Mouse (Mus musculus) neural tube, embryonic 14.5 days (tissue): Measurements from ENCODE around the gene Dnal4. TPM values are rescaled to one million over a fixed set of nuclear protein-coding genes. Genes with fewer than 3 reads are reported as not detected.
A peak's percentile ranks its signal among the peaks of the same experiment; 100 is the strongest.

Experiments used
- ATAC-seq: fragments of 200-750 bp; cut with Nextera tagmentation; 2 replicates; pipeline ENCODE4 v1.8.0; 2017; ENCODE audit warnings: low read depth, mild to moderate bottlenecking, moderate TSS enrichment, moderate library complexity
- H3K27ac ChIP-seq: fragments of 300-500 bp; sonication (generic); 2 replicates; pipeline ENCODE4 v1.5.1; 2014; ENCODE audit warnings: low read depth, mild to moderate bottlenecking, control low read depth, low read length, moderate library complexity, mixed read lengths
- H3K27me3 ChIP-seq: fragments of 300-500 bp; sonication (generic); 2 replicates; pipeline ENCODE4 v1.6.1; 2014; ENCODE audit warnings: low read length; ENCODE audit not compliant: control insufficient read depth, insufficient read depth
- H3K36me3 ChIP-seq: fragments of 300-500 bp; sonication (generic); 2 replicates; pipeline ENCODE4 v1.6.1; 2014; ENCODE audit warnings: low read length, mixed read lengths; ENCODE audit not compliant: control insufficient read depth, insufficient read depth
- H3K4me1 ChIP-seq: fragments of 300-500 bp; sonication (generic); 2 replicates; pipeline ENCODE4 v1.6.1; 2014; ENCODE audit warnings: low read length; ENCODE audit not compliant: control insufficient read depth, insufficient read depth
- H3K4me2 ChIP-seq: fragments of 300-500 bp; sonication (generic); 2 replicates; pipeline ENCODE4 v1.6.1; 2014; ENCODE audit warnings: mild to moderate bottlenecking, low read depth, low read length, control low read depth
- H3K4me3 ChIP-seq: fragments of 300-500 bp; sonication (generic); 2 replicates; pipeline ENCODE4 v1.5.1; 2014; ENCODE audit warnings: low read depth, low read length, control low read depth, mixed read lengths
- H3K9ac ChIP-seq: fragments of 300-500 bp; sonication (generic); replicated peaks from 2 replicates; pipeline ENCODE4 v1.6.1; 2014; ENCODE audit warnings: low read depth, mild to moderate bottlenecking, control low read depth, low read length, mixed read lengths
- H3K9me3 ChIP-seq: fragments of 300-500 bp; sonication (generic); 2 replicates; pipeline ENCODE4 v1.6.1; 2016; ENCODE audit warnings: low read length; ENCODE audit not compliant: control insufficient read depth
- WGBS: fragments of 180-500 bp; shearing (Covaris S2); extraction: QIAGEN DNeasy Blood & Tissue Kit; methylation state at CpG from one replicate; pipeline ENCODE4 v1.1.7; 2014; 5-methylcytosine and 5-hydroxymethylcytosine counted together
- polyA plus RNA-seq: library from polyadenylated mRNA; unstranded; fragments of >200 nt; fragmentation: Nextera tagmentation; extraction: Ambion mirVana; gene quantifications from 2 replicates; pipeline ENCODE4 v1.2.1, GENCODE M21; 2014

Dnal4 gene
- polyA plus RNA-seq, 1 experiment from 2014 or later, result 62.2 TPM

DNA sequence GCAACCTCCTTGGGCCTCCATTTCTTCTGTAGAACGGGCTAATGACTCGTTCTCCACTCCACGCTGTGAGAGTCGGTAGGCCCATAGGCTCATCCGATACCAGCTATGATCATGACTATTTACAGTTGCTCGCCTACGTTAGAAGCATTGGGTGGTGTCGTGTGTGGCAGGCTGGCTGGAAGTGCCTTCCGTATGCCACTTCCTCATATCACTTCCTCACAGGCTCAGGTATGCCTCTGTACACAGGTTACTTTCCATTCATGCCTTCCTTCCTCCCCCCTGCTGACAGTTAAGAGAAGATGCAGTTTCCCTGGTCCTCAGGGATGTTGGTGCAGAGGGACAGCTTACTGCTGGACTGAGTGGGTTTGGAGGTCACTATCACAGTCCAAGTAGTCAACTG, 15.4 kb upstream of the Dnal4 start:
- no peaks in the 10 kb centered on the region for H3K9me3 ChIP-seq
- no peaks in the 10 kb centered on the region for H3K4me1 ChIP-seq
- H3K36me3 ChIP-seq, result no peaks in the 10 kb centered on the region
- no peak overlapping the region for H3K9ac ChIP-seq
- H3K27me3 ChIP-seq, result no peaks in the 10 kb centered on the region
- no peak overlapping the region for H3K27ac ChIP-seq
- ATAC-seq, result no peak
- H3K4me3 ChIP-seq, result no peak overlapping the region
- H3K4me2 ChIP-seq, result no peak overlapping the region
- WGBS, result 97% methylated on average over 9 of the region's 9 CpGs

DNA sequence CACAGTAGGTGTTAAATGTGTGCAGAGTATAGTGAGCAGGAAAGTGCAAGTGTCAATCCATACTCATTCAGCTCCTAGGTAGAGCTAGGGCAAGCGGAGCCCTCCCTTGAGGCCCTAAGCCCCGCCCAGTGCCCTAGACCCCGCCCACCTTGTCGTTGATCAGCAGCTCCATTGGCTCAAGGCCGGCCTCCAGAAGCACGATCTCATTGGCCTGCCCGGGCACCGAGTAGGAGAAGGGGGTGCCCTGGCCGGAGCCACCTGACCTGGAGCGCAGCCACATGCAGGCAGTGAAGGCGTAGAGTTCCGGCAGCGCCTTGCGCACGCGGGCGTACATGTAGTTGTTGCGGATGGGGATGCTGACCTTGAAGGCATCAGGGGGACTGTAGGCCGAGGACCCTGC, 14.8 kb upstream of the Dnal4 start:
- no peaks in the 10 kb centered on the region for H3K4me1 ChIP-seq
- no peaks in the 10 kb centered on the region for H3K36me3 ChIP-seq
- H3K27me3 ChIP-seq, result no peaks in the 10 kb centered on the region
- no peak overlapping the region for H3K4me3 ChIP-seq
- no peak for ATAC-seq
- H3K27ac ChIP-seq, result no peak overlapping the region
- WGBS, result 21% methylated on average over 19 of the region's 19 CpGs
- no peak overlapping the region for H3K4me2 ChIP-seq
- no peak overlapping the region for H3K9ac ChIP-seq
- no peaks in the 10 kb centered on the region for H3K9me3 ChIP-seq

GRCm38 (mm10) chr15:79791502-79791901, 13.9 kb upstream of the Dnal4 start:
- Histone ChIP-seq H3K4me2 (no peak overlapping the region), H3K27ac (no peak overlapping the region), H3K4me3 (no peak overlapping the region), H3K27me3 (no peaks in the 10 kb centered on the region), H3K9me3 (no peaks in the 10 kb centered on the region), H3K36me3 (no peaks in the 10 kb centered on the region), H3K9ac (no peak overlapping the region), H3K4me1 (no peaks in the 10 kb centered on the region)
- 4% methylated on average over 12 of the region's 12 CpGs for WGBS
- ATAC-seq, result no peak

DNA sequence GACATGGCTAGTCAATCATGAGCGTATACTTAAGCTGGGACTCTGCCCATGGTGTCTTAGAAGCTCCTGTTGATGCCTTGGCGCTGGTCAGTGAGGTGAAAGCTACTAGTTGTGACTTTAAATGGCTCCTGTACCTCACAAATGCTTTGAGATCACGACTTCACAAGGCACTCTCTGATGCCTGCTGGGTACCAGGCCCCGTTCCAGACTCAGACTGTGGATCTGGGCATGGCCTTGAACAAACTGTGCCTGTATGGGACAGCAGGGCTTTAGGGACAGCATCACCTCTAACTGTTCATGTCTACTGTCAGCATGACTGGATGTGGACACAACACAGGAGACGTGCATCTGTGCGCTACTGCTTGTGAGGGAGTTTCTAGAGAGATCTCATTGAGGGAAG, 13.3 kb upstream of the Dnal4 start:
- 88% methylated on average over 6 of the region's 6 CpGs for WGBS
- H3K9ac ChIP-seq, result no peak overlapping the region
- no peak overlapping the region for H3K4me2 ChIP-seq
- H3K27me3 ChIP-seq, result no peaks in the 10 kb centered on the region
- H3K36me3 ChIP-seq, result no peaks in the 10 kb centered on the region
- no peak overlapping the region for H3K4me3 ChIP-seq
- no peaks in the 10 kb centered on the region for H3K9me3 ChIP-seq
- ATAC-seq, result no peak
- H3K4me1 ChIP-seq, result no peaks in the 10 kb centered on the region
- H3K27ac ChIP-seq, result no peak overlapping the region

GRCm38 (mm10) chr15:79790111-79790510, 12.5 kb upstream of the Dnal4 start:
- no peak for ATAC-seq
- 50% methylated on average over 8 of the region's 8 CpGs for WGBS
- no peaks in the 10 kb centered on the region for H3K9me3 ChIP-seq
- no peak overlapping the region for H3K27ac ChIP-seq
- no peaks in the 10 kb centered on the region for H3K27me3 ChIP-seq
- no peak overlapping the region for H3K4me3 ChIP-seq
- no peak overlapping the region for H3K9ac ChIP-seq
- H3K36me3 ChIP-seq, result no peaks in the 10 kb centered on the region
- no peak overlapping the region for H3K4me2 ChIP-seq
- H3K4me1 ChIP-seq, result no peaks in the 10 kb centered on the region

DNA sequence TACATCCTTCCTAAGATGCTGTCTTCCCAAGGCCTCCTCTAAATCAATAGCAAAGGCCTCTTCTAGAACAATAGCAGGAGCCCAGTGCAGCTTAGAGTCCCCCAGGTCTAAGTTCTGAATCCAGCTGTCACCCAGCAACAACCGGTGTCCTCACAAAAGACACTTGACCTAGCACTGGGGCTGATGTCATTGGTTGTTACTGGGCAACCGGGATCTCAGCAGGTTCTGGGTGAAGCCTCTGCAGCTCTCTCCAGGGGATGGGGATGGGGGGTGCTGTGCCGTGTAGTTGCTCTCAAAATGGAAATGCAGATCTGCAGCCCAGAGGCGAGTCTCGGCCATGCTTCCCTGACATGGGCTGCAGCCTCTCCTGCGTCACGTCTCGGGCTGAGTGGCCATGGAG, 10.2 kb upstream of the Dnal4 start:
- H3K9me3 ChIP-seq, result no peaks in the 10 kb centered on the region
- no peak overlapping the region for H3K4me3 ChIP-seq
- 35% methylated on average over 8 of the region's 8 CpGs for WGBS
- H3K27me3 ChIP-seq, result no peaks in the 10 kb centered on the region
- H3K27ac ChIP-seq, result no peak overlapping the region; the same call in 1 of the 2 replicates
- H3K36me3 ChIP-seq, result no peaks in the 10 kb centered on the region
- H3K9ac ChIP-seq, result no peak overlapping the region
- no peak for ATAC-seq
- no peaks in the 10 kb centered on the region for H3K4me1 ChIP-seq
- H3K4me2 ChIP-seq, result no peak overlapping the region

DNA sequence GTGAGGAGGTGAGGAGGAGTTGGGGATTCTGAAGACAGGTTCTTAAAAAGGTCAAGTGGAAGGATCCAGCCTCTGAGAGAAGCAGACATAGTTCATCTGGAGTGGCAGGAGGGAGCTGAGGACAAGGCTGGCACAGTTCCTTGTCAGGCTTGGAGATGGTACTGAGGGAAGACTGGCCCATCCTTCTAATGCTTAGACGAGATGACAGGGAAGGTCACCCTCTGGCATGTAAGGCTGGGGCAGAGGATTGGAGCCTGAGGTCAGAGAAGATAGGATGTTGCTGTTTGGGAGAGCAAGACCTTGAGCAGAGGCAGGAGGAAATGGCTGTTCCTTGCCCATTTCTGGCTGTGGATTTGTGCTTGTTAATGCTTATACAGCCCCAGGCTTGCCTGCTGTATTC, 7.4 kb upstream of the Dnal4 start:
- Histone ChIP-seq H3K4me1 (no peaks in the 10 kb centered on the region), H3K4me3 (no peak overlapping the region), H3K9me3 (no peaks in the 10 kb centered on the region), H3K4me2 (no peak overlapping the region), H3K27me3 (no peaks in the 10 kb centered on the region), H3K27ac (no peak overlapping the region), H3K9ac (no peak overlapping the region), H3K36me3 (no peaks in the 10 kb centered on the region)
- WGBS, result 75% methylated on average over 1 of the region's 1 CpGs
- ATAC-seq, result no peak

DNA sequence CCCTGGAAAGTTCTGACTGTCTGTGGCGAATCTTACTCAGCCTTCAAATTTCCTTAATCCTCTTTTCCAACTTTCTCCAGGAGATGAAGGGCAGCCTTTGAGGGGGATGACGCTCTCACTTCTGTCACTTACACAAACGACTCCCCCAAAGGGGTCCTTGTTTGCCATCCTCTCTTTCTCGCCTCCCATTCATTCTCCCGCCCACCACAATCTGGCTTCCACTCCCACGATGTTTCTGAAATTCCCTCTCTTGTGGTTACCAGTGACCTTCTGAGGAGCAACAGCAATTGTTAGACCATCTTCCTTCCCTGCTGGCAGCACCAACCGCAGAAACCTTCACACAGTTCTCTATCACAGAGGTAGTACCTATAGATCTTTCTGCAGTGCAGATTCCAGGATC, 2.0 kb downstream of the Dnal4 start:
- peaks cover 16% of the 10 kb centered on the region for H3K4me1 ChIP-seq
- H3K9me3 ChIP-seq, result no peaks in the 10 kb centered on the region
- ATAC-seq, result no peak
- no peak overlapping the region for H3K4me3 ChIP-seq
- no peaks in the 10 kb centered on the region for H3K27me3 ChIP-seq
- no peak overlapping the region for H3K9ac ChIP-seq
- 74% methylated on average over 7 of the region's 7 CpGs for WGBS
- no peaks in the 10 kb centered on the region for H3K36me3 ChIP-seq
- no peak overlapping the region for H3K27ac ChIP-seq
- no peak overlapping the region for H3K4me2 ChIP-seq

DNA sequence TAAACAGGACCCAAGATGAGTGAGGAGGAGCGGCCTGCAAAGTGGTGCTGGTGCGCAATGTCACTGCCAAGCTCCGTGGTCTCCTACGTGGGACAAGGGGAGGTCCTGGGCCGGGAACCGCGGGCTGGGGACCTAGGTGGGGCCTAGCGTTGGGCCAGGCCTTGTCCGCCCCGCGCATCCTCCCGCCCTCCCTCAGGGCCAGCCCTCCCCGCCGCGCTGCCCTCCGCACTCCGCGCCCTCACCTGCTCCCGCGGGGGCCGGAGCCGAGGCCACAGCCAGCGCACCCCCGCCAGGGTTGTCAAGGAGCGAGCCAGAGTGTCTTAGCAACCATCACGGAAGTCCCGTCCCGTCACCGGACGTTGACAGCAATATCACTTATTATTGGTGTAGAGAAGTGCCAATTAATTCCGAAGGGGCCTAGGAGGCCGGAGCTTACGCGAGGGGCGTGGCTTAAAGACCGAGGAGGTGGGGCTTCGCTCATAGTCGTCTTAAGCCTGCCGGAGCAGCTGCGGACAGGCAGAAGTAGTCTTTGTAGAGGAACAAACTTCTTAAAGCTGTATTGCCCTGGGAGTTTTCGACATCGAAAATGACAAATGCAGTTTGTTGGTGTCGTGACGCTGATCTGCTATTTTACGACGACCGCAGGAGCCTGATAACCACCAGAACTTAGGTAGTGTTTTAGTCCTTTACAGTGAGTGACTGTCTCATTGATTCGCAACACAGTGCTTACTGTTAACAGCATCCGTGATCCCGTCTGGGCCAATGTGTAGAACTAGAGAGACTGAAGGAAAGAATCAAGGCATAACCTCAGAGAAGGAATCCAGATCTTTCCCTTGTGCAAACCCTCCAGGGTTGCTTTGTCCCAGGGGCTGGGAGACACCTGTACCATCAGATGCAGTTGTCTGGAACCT, 3.3 kb downstream of the Dnal4 start:
- peak; percentile 99 for ATAC-seq
- Histone ChIP-seq H3K36me3 (no peaks in the 10 kb centered on the region), H3K4me2 (peak overlapping the region; percentile 65), H3K27ac (peak overlapping the region; percentile 66), H3K27me3 (no peaks in the 10 kb centered on the region), H3K4me1 (peaks cover 17% of the 10 kb centered on the region), H3K9ac (peak overlapping the region; percentile 69), H3K9me3 (no peaks in the 10 kb centered on the region), H3K4me3 (peak overlapping the region; percentile 65)
- under 1% methylated on average over 49 of the region's 50 CpGs for WGBS
